Mouse (Mus musculus): Measurements from ENCODE around the gene Plvap. TPM values are rescaled to one million over a fixed set of nuclear protein-coding genes. Genes with fewer than 3 reads are reported as not detected.

Plvap gene
- total and polyA plus RNA-seq, 2 experiments from 2014 or later, result 51.6 to 64.8 TPM

- TF ChIP-seq CTCF (IDR thresholded peaks at IDR 0.05; ENCODE audit: low read depth) (no peak), EP300 (IDR thresholded peaks at IDR 0.05; ENCODE audit: low read depth) (no peak)
- Histone ChIP-seq H3K4me3 (ENCODE audit: low read depth, low read length) (no peak overlapping the region), H3K9ac (replicated peaks; ENCODE audit: low read depth, low read length) (no peak overlapping the region), H3K36me3 (replicated peaks; ENCODE audit: control insufficient read depth, insufficient read depth, low read length) (no peaks in the 10 kb centered on the region), H3K9me3 (replicated peaks; ENCODE audit: control insufficient read depth, low read length) (no peaks in the 10 kb centered on the region), H3K4me2 (ENCODE audit: low read depth, low read length) (peak overlapping the region; percentile 9; the same call in 1 of the 2 replicates), H3K4me1 (ENCODE audit: control insufficient read depth, insufficient read depth) (peaks cover 44% of the 10 kb centered on the region), H3K27ac (ENCODE audit: low read depth) (peak overlapping the region; percentile 49), H3K27me3 (ENCODE audit: control insufficient read depth, insufficient read depth, low read length) (no peaks in the 10 kb centered on the region)
- ATAC-seq (ENCODE audit: insufficient read depth, low read depth), result no peak
- peak; percentile 43 for DNase-seq (ENCODE audit: low spot score)
- 31% methylated on average over 16 of the region's 16 CpGs for WGBS
Measured at GRCm38 (mm10) chr8:71498816-71499690, 12.5 kb downstream of the Plvap start.

- Histone ChIP-seq H3K4me3 (ENCODE audit: low read depth, low read length) (no peak overlapping the region), H3K27ac (ENCODE audit: low read depth) (peak overlapping the region; percentile 49), H3K4me2 (ENCODE audit: low read depth, low read length) (peak overlapping the region; percentile 9; the same call in 1 of the 2 replicates), H3K4me1 (ENCODE audit: control insufficient read depth, insufficient read depth) (peaks cover 44% of the 10 kb centered on the region), H3K36me3 (replicated peaks; ENCODE audit: control insufficient read depth, insufficient read depth, low read length) (no peaks in the 10 kb centered on the region; the same call in 1 of the 2 replicates), H3K9ac (replicated peaks; ENCODE audit: low read depth, low read length) (no peak overlapping the region), H3K9me3 (replicated peaks; ENCODE audit: control insufficient read depth, low read length) (no peaks in the 10 kb centered on the region), H3K27me3 (ENCODE audit: control insufficient read depth, insufficient read depth, low read length) (no peaks in the 10 kb centered on the region)
- 0 out of 2 replicates have a peak, but pooled peaks have one; percentile 21 for TF ChIP-seq EP300 (IDR thresholded peaks at IDR 0.05; ENCODE audit: low read depth)
- TF ChIP-seq CTCF (IDR thresholded peaks at IDR 0.05; ENCODE audit: low read depth), result no peak
- DNase-seq (ENCODE audit: low spot score) (peak; percentile 35), ATAC-seq (ENCODE audit: insufficient read depth, low read depth) (0 out of 2 replicates have a peak, but pooled peaks have one; percentile 8)
- WGBS, result 15% methylated on average over 15 of the region's 15 CpGs
Measured at GRCm38 (mm10) chr8:71497881-71498501, 13.6 kb downstream of the Plvap start.

- no peak overlapping the region for H3K4me2 ChIP-seq (ENCODE audit: low read depth, low read length)
- H3K4me3 ChIP-seq (ENCODE audit: low read depth, low read length), result no peak overlapping the region
- TF ChIP-seq CTCF (IDR thresholded peaks at IDR 0.05; ENCODE audit: low read depth), result no peak
- 96% methylated on average over 1 of the region's 1 CpGs for WGBS
- H3K36me3 ChIP-seq (replicated peaks; ENCODE audit: control insufficient read depth, insufficient read depth, low read length), result peaks cover 7% of the 10 kb centered on the region
- H3K27me3 ChIP-seq (ENCODE audit: control insufficient read depth, insufficient read depth, low read length), result no peaks in the 10 kb centered on the region
- DNase-seq (ENCODE audit: low spot score) (no peak), ATAC-seq (ENCODE audit: insufficient read depth, low read depth) (no peak)
- H3K27ac ChIP-seq (ENCODE audit: low read depth), result 0 out of 2 replicates have a peak overlapping the region, but pooled peaks have one; percentile 54
- H3K4me1 ChIP-seq (ENCODE audit: control insufficient read depth, insufficient read depth), result peaks cover 44% of the 10 kb centered on the region
- no peaks in the 10 kb centered on the region for H3K9me3 ChIP-seq (replicated peaks; ENCODE audit: control insufficient read depth, low read length)
- H3K9ac ChIP-seq (replicated peaks; ENCODE audit: low read depth, low read length), result no peak overlapping the region
Measured at GRCm38 (mm10) chr8:71497077-71497645, 14.4 kb downstream of the Plvap start.

- Histone ChIP-seq H3K4me3 (ENCODE audit: low read depth, low read length) (no peak overlapping the region), H3K9me3 (replicated peaks; ENCODE audit: control insufficient read depth, low read length) (no peaks in the 10 kb centered on the region), H3K4me1 (ENCODE audit: control insufficient read depth, insufficient read depth) (peaks cover 44% of the 10 kb centered on the region), H3K36me3 (replicated peaks; ENCODE audit: control insufficient read depth, insufficient read depth, low read length) (peaks cover 13% of the 10 kb centered on the region), H3K27me3 (ENCODE audit: control insufficient read depth, insufficient read depth, low read length) (no peaks in the 10 kb centered on the region), H3K27ac (ENCODE audit: low read depth) (peak overlapping the region; percentile 54), H3K9ac (replicated peaks; ENCODE audit: low read depth, low read length) (no peak overlapping the region), H3K4me2 (ENCODE audit: low read depth, low read length) (no peak overlapping the region)
- 22% methylated on average over 11 of the region's 11 CpGs for WGBS
- ATAC-seq (ENCODE audit: insufficient read depth, low read depth) (peak; percentile 62), DNase-seq (ENCODE audit: low spot score) (peak; percentile 80)
- TF ChIP-seq CTCF (IDR thresholded peaks at IDR 0.05; ENCODE audit: low read depth), result peak; percentile 31
- 0 out of 2 replicates have a peak, but pooled peaks have one; percentile 76 for TF ChIP-seq EP300 (IDR thresholded peaks at IDR 0.05; ENCODE audit: low read depth)
Measured at GRCm38 (mm10) chr8:71496481-71496880, 15.1 kb downstream of the Plvap start.

GRCm38 (mm10) chr8:71495811-71496210 is 15.7 kb downstream of the Plvap start:
- TF ChIP-seq CTCF (IDR thresholded peaks at IDR 0.05; ENCODE audit: low read depth) (no peak), EP300 (IDR thresholded peaks at IDR 0.05; ENCODE audit: low read depth) (no peak)

More at GRCm38 (mm10) chr8:71495811-71496210, 15.7 kb downstream of the Plvap start:
- WGBS, result 65% methylated on average over 5 of the region's 5 CpGs
- Histone ChIP-seq H3K27me3 (ENCODE audit: control insufficient read depth, insufficient read depth, low read length) (no peaks in the 10 kb centered on the region), H3K27ac (ENCODE audit: low read depth) (peak overlapping the region; percentile 54), H3K4me1 (ENCODE audit: control insufficient read depth, insufficient read depth) (peaks cover 44% of the 10 kb centered on the region), H3K4me2 (ENCODE audit: low read depth, low read length) (no peak overlapping the region), H3K36me3 (replicated peaks; ENCODE audit: control insufficient read depth, insufficient read depth, low read length) (peaks cover 20% of the 10 kb centered on the region), H3K9ac (replicated peaks; ENCODE audit: low read depth, low read length) (no peak overlapping the region), H3K9me3 (replicated peaks; ENCODE audit: control insufficient read depth, low read length) (no peaks in the 10 kb centered on the region), H3K4me3 (ENCODE audit: low read depth, low read length) (no peak overlapping the region)
- no peak for DNase-seq (ENCODE audit: low spot score)
- no peak for ATAC-seq (ENCODE audit: insufficient read depth, low read depth)

All from heart, postnatal 0 days (tissue).